Mouse (Mus musculus) ovary, postnatal 10 days (tissue): Measurements from ENCODE around the gene Tmem120b.

Experiments used
- DNase-seq: peaks from one replicate; pipeline ENCODE4 v3.0.0; 2022; ENCODE audit warnings: low spot score

Gene Tmem120b

GRCm38 (mm10) chr5:123068115-123068514 lies at the start of gene Tmem120b:
Gene Tmem120b (plus strand): TSS chr5:123068415.
- DNase-seq = no peak

GRCm38 (mm10) chr5:123019336-123020016 lies 48.7 kb upstream of the Tmem120b start:
- no peak for DNase-seq

- DNase-seq = no peak
These were observed 47.8 kb upstream of the Tmem120b start for GRCm38 (mm10) chr5:123020426-123020825.

GRCm38 (mm10) chr5:123021438-123021837 lies 46.8 kb upstream of the Tmem120b start:
- no peak for DNase-seq

- no peak for DNase-seq
These were observed 45.2 kb upstream of the Tmem120b start for GRCm38 (mm10) chr5:123023049-123023448.

- DNase-seq = no peak
These were observed 43.9 kb upstream of the Tmem120b start for GRCm38 (mm10) chr5:123024312-123024711.

- no peak for DNase-seq
These were observed 43.1 kb upstream of the Tmem120b start for GRCm38 (mm10) chr5:123024965-123025573.

- no peak for DNase-seq
These were observed 41.8 kb upstream of the Tmem120b start for GRCm38 (mm10) chr5:123026414-123026813.

GRCm38 (mm10) chr5:123027436-123027835 lies 40.8 kb upstream of the Tmem120b start:
- DNase-seq = no peak

GRCm38 (mm10) chr5:123029729-123030128 lies 38.5 kb upstream of the Tmem120b start:
- no peak for DNase-seq

- no peak for DNase-seq
These were observed 36.9 kb upstream of the Tmem120b start for GRCm38 (mm10) chr5:123031312-123031711.

- DNase-seq = no peak
These were observed 34.5 kb upstream of the Tmem120b start for GRCm38 (mm10) chr5:123033646-123034160.

- no peak for DNase-seq
These were observed 33.1 kb upstream of the Tmem120b start for GRCm38 (mm10) chr5:123035089-123035488.

- DNase-seq = no peak
These were observed 32.7 kb upstream of the Tmem120b start for GRCm38 (mm10) chr5:123035564-123035963.

- no peak for DNase-seq
These were observed 30.1 kb upstream of the Tmem120b start for GRCm38 (mm10) chr5:123038115-123038514.

- no peak for DNase-seq
These were observed 29.0 kb upstream of the Tmem120b start for GRCm38 (mm10) chr5:123039120-123039752.

GRCm38 (mm10) chr5:123040796-123041195 lies 27.4 kb upstream of the Tmem120b start:
- no peak for DNase-seq

- no peak for DNase-seq
These were observed 24.4 kb upstream of the Tmem120b start for GRCm38 (mm10) chr5:123043856-123044255.

- DNase-seq = no peak
These were observed 22.5 kb upstream of the Tmem120b start for GRCm38 (mm10) chr5:123045561-123046295.

GRCm38 (mm10) chr5:123046916-123047315 lies 21.3 kb upstream of the Tmem120b start, which contains the start of gene Morn3:
Gene Morn3 (minus strand): TSS chr5:123047016.
- DNase-seq = no peak

- DNase-seq = no peak
These were observed 18.9 kb upstream of the Tmem120b start for GRCm38 (mm10) chr5:123049271-123049670.

GRCm38 (mm10) chr5:123050918-123051317 lies 17.3 kb upstream of the Tmem120b start:
- DNase-seq = no peak
